Mouse (Mus musculus) C2C12 (cell line): ENCODE measurements at regions not wholly inside any gene's neighbourhood (a gene's known extent, or its start where the extent isn't known, plus 50 kb on each side); places are given as distances from the start of the nearest gene placed in this dataset.
"Not testable (repeated sequence)": the region's sequence is repeated elsewhere in the genome, so short reads cannot be mapped to it uniquely, and the experiment has no call there.

ENCODE experiments used
- H3K27me3 ChIP-seq: one replicate; pipeline ENCODE4 v1.6.1; 2011; ENCODE audit not compliant: control insufficient read depth, insufficient read depth, insufficient read length
- H3K36me3 ChIP-seq: one replicate; pipeline ENCODE4 v1.6.1; 2011; ENCODE audit not compliant: control insufficient read depth, insufficient read depth
- H3K4me3 ChIP-seq: one replicate; pipeline ENCODE4 v1.5.1; 2011; ENCODE audit warnings: mild to moderate bottlenecking, control low read depth; ENCODE audit not compliant: poor library complexity, insufficient read depth, severe bottlenecking
- H3K79me2 ChIP-seq: one replicate; pipeline ENCODE4 v1.6.1; 2011; ENCODE audit not compliant: control insufficient read depth, insufficient read depth
- H3K79me3 ChIP-seq: one replicate; pipeline ENCODE4 v1.6.1; 2011; ENCODE audit warnings: low read depth, control low read depth
- H3ac ChIP-seq: one replicate; pipeline ENCODE3; 2011; ENCODE audit warnings: low read depth; ENCODE audit not compliant: control insufficient read depth, insufficient read length
- CEBPB ChIP-seq: IDR thresholded peaks from one replicate; pipeline ENCODE4 v1.6.1; 2011; ENCODE audit warnings: low read depth, mild to moderate bottlenecking, control low read depth, moderate library complexity
- CTCF ChIP-seq: IDR thresholded peaks from one replicate; pipeline ENCODE4 v1.5.1; 2011; ENCODE audit not compliant: control insufficient read depth, insufficient read depth, insufficient read length
- FOSL1 ChIP-seq: IDR thresholded peaks from one replicate; pipeline ENCODE4 v1.8.0; 2011; ENCODE audit warnings: mild to moderate bottlenecking, low read length; ENCODE audit not compliant: poor library complexity, insufficient read depth, severe bottlenecking
- MAX ChIP-seq: IDR thresholded peaks from one replicate; pipeline ENCODE4 v1.6.1; 2011; ENCODE audit warnings: mild to moderate bottlenecking, control low read depth
- MYOD1 ChIP-seq: IDR thresholded peaks from one replicate; pipeline ENCODE4 v1.6.1; 2011; ENCODE audit warnings: low read depth; ENCODE audit not compliant: control insufficient read depth, insufficient read length
- MYOG ChIP-seq: IDR thresholded peaks from one replicate; pipeline ENCODE4 v1.6.1; 2011; ENCODE audit not compliant: control insufficient read depth, insufficient read length; ENCODE audit errors: extremely low read depth
- USF1 ChIP-seq: IDR thresholded peaks from one replicate; pipeline ENCODE4 v1.6.1; 2011; ENCODE audit warnings: low read depth, mild to moderate bottlenecking, control low read depth, moderate library complexity

DNA sequence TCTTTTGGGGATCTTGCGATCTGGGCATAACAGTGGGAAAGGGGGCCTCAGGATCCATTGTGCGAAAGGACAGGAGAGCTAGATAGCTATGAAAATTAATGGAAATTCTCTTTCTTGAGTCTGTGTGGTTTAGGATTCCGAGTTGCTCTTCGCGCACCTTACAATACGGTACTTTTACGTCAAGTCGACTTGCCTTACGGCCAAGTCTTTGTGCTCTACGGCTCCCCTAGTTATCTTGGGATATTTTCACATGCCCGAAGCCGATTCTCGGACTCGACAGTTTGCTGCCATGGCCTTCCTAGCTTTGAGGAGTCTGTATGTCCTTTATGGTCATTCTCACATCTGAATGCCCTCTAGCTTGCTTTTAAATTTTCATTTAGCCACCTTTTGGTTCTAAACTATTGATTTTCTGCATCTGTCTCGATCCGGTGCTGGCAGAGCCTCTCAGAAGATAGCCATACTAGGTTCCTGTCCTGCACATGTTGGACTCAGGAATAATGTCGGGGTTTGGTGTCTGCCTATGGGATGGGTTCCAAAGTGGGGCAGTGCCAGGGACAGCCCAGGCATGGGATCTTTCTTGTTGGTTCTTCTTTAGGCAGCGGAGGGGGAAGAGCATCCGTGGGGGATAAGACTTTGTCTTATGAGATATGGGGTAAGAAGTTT is 109.0 kb upstream of the Olfr1324 start:
- Histone ChIP-seq H3K79me2 (no peaks in the 10 kb centered on the region), H3K27me3 (no peaks in the 10 kb centered on the region), H3K4me3 (no peak overlapping the region), H3ac (no peak overlapping the region), H3K79me3 (no peaks in the 10 kb centered on the region), H3K36me3 (no peaks in the 10 kb centered on the region)
- TF ChIP-seq USF1 (no peak), MAX (no peak), CEBPB (no peak), FOSL1 (no peak), CTCF (no peak), MYOD1 (no peak), MYOG (no peak)

DNA sequence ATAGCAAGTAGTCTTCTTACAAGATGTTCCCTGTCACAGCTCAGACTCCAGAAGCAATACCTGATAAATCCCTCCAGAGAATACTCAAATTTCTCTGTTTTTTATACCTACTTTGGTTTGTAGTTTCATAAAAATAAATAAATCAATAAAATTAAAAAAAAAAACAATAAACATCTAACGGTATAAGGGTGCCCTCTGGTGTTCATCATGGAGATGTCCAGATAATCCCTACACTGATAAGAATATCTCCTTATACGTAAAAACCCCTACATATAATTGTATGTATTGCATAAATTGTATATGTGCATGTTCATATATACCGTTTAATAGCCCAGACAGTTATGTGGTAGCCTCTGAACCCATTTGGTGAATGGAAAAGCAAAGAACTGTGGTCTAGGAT is 75.7 kb upstream of the Olfr1324 start:
- TF ChIP-seq CTCF, result no peak
- no peak for TF ChIP-seq MYOD1
- TF ChIP-seq USF1, result no peak
- TF ChIP-seq FOSL1, result no peak
- TF ChIP-seq CEBPB, result no peak
- TF ChIP-seq MAX, result no peak
- TF ChIP-seq MYOG, result no peak
- Histone ChIP-seq H3ac (no peak overlapping the region), H3K36me3 (no peaks in the 10 kb centered on the region), H3K79me2 (no peaks in the 10 kb centered on the region), H3K27me3 (no peaks in the 10 kb centered on the region), H3K79me3 (no peaks in the 10 kb centered on the region), H3K4me3 (no peak overlapping the region)

DNA sequence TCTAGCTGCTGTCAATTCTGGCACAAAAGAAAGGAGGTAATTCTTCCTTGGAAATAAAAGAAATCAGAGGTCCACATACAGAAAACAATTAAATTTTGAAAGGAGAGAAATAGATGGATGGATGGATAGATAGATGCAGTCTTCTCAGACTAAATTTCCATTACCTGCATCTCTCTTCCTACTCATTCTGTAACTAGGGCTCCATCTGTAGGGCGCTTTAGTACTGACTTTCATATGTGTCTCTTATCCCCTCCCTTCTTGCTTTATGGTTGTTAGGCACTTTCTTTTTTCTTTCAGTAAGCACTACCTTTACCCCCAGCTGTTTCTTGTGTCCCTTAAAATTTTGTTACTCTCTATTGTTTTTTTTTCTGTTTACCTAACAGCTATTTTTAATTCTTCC is 72.9 kb upstream of the Olfr1324 start:
- Histone ChIP-seq H3K79me3 (no peaks in the 10 kb centered on the region), H3K79me2 (no peaks in the 10 kb centered on the region), H3K4me3 (no peak overlapping the region), H3K27me3 (no peaks in the 10 kb centered on the region), H3ac (no peak overlapping the region), H3K36me3 (no peaks in the 10 kb centered on the region)
- TF ChIP-seq CEBPB, result no peak
- no peak for TF ChIP-seq MYOG
- TF ChIP-seq MYOD1, result no peak
- TF ChIP-seq USF1, result no peak
- TF ChIP-seq MAX, result no peak
- no peak for TF ChIP-seq FOSL1
- no peak for TF ChIP-seq CTCF

DNA sequence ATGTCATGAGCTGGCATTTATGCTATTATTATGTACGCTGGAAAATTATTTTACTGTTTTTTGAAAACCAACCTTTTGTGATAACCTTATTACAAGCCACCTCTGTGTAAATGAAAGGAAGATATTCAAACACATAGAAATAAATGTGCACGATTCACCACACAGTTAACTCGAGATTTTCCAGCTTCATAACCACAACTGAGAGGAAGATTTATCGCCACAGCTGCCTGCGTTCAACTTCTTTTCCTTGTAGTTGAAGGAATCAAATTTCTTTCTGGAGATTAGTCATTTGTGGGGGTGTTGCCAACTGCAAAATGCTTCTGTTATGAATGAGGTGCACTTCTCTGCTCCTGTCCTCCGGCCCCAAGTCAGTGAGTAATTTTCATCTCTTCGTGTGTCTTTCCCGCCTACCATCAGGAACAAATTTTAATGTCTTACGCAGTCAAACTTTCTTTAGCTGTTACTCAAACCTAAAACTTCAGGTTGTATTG is 62.2 kb upstream of the Olfr1324 start:
- H3K36me3 ChIP-seq, H3K79me3 ChIP-seq, H3K79me2 ChIP-seq, H3K4me3 ChIP-seq, H3K27me3 ChIP-seq, H3ac ChIP-seq: not testable (repeated sequence)
- TF ChIP-seq MYOD1 (peak; percentile 62), MAX (peak; percentile 10)
